In genomic region chr11:5474130-5474529, GRCm38 (mm10) we compare ENCODE assay signal across 10 mouse cellular contexts. TPM values are rescaled to one million over a fixed set of nuclear protein-coding genes. Genes with fewer than 3 reads are reported as not detected.
DNase-seq lines count a peak whose midpoint lies in the region; ATAC-seq and TF ChIP-seq lines count a peak whose summit lies in the region.
"Had no signal": no experiment of that assay in that cellular context is flagged by ENCODE, and none has a peak within 500 bp of the region (broad histone marks: within the 10 kb centered on the region; RNA-seq: fewer than 3 reads in every experiment).

No protein-coding gene starts in this region.

- no peak overlapping the region for H3K4me3 ChIP-seq in embryonic facial prominence, embryonic 10.5 days
- H3K4me3 ChIP-seq in midbrain, postnatal 0 days (ENCODE audit: low read depth, low read length), result no peak overlapping the region
- H3K4me3 ChIP-seq in testis, adult 2 months (ENCODE audit: control insufficient read depth, low read depth, low read length), result no peak overlapping the region
- H3K4me3 ChIP-seq: erythroblast, embryonic 14.5 days; neural tube, embryonic 13.5 days had no signal

- H3K36me3 ChIP-seq in embryonic facial prominence, embryonic 10.5 days (replicated peaks), result no peaks in the 10 kb centered on the region
- no peaks in the 10 kb centered on the region for H3K36me3 ChIP-seq in midbrain, postnatal 0 days (ENCODE audit: insufficient read depth, low read length)
- H3K36me3 ChIP-seq in testis, adult 2 months (ENCODE audit: control insufficient read depth, insufficient read depth, low read length), result no peaks in the 10 kb centered on the region
- H3K36me3 ChIP-seq: neural tube, embryonic 13.5 days had no signal

- no peak overlapping the region for H3K9ac ChIP-seq in midbrain, postnatal 0 days (replicated peaks; ENCODE audit: low read length, poor library complexity, severe bottlenecking)
- H3K9ac ChIP-seq: neural tube, embryonic 13.5 days had no signal

- peak; percentile 73 to 80 for ATAC-seq in hematopoietic stem cell, adult 5-6 weeks (replicated peaks in 1 of 2; ENCODE audit: insufficient read depth in 1 of 2, low FRiP score in 2 of 2, low TSS enrichment in 1 of 2, low read depth in 1 of 2, poor library complexity in 2 of 2, severe bottlenecking in 2 of 2)
- ATAC-seq in midbrain, postnatal 0 days (ENCODE audit: low FRiP score), result no peak

- TF ChIP-seq CTCF in midbrain, postnatal 0 days (IDR thresholded peaks at IDR 0.05), result peak; percentile 90
- TF ChIP-seq CTCF in testis, adult 2 months (IDR thresholded peaks at IDR 0.05; ENCODE audit: control insufficient read depth, insufficient read depth, insufficient replicate concordance, low read depth, low read length), result peak; percentile 13; the same call in 1 of the 2 replicates

- no peak overlapping the region for H3K27ac ChIP-seq in embryonic facial prominence, embryonic 10.5 days (replicated peaks)
- H3K27ac ChIP-seq in midbrain, postnatal 0 days (ENCODE audit: low read depth, low read length), result no peak overlapping the region
- no peak overlapping the region for H3K27ac ChIP-seq in testis, adult 2 months (ENCODE audit: control insufficient read depth, insufficient read depth, low read depth, low read length)
- H3K27ac ChIP-seq: neural tube, embryonic 13.5 days had no signal

- no peaks in the 10 kb centered on the region; the same call in 1 of the 2 replicates for H3K9me3 ChIP-seq in embryonic facial prominence, embryonic 10.5 days
- no peaks in the 10 kb centered on the region for H3K9me3 ChIP-seq in midbrain, postnatal 0 days (ENCODE audit: low read length)
- H3K9me3 ChIP-seq: neural tube, embryonic 13.5 days had no signal

- WGBS in embryonic facial prominence, embryonic 10.5 days, result 23% methylated on average over 5 of the region's 5 CpGs
- WGBS in midbrain, postnatal 0 days, result 11% methylated on average over 5 of the region's 5 CpGs

- no peaks in the 10 kb centered on the region for H3K4me1 ChIP-seq in embryonic facial prominence, embryonic 10.5 days
- no peaks in the 10 kb centered on the region for H3K4me1 ChIP-seq in midbrain, postnatal 0 days (ENCODE audit: insufficient read depth, low read length)
- no peaks in the 10 kb centered on the region for H3K4me1 ChIP-seq in testis, adult 2 months (ENCODE audit: control insufficient read depth, insufficient read depth, low read length)
- H3K4me1 ChIP-seq: neural tube, embryonic 13.5 days had no signal

- DNase-seq in ovary, postnatal 10 days (ENCODE audit: low spot score), result peak; percentile 36
- DNase-seq in ovary, adult 18-20 months (ENCODE audit: low spot score), result no peak
- peak; percentile 44 to 69 for DNase-seq in adrenal gland, postnatal 36 days
- peak; percentile 77 for DNase-seq in embryonic facial prominence, embryonic 10.5 days (ENCODE audit: low spot score)
- peak; percentile 63 to 83 for DNase-seq in left cerebral cortex, postnatal 14 days (ENCODE audit: low spot score in 2 of 2)
- DNase-seq in midbrain, postnatal 0 days (ENCODE audit: low spot score), result peak; percentile 82

- intact Hi-C loops in left cerebral cortex, postnatal 14 days (cut with DNase I), result loop anchor here (1.0 to 5.0 kb wide), 3 partner anchors 184 to 357 kb away; no protein-coding TSS in a partner anchor

- H3K4me2 ChIP-seq in midbrain, postnatal 0 days (ENCODE audit: low read depth, low read length, poor library complexity, severe bottlenecking), result no peak overlapping the region
- H3K4me2 ChIP-seq: neural tube, embryonic 13.5 days had no signal

- TF ChIP-seq POLR2A in testis, adult 2 months (IDR thresholded peaks at IDR 0.05; ENCODE audit: control insufficient read depth, low read depth, low read length), result no peak

- H3K27me3 ChIP-seq in embryonic facial prominence, embryonic 10.5 days (replicated peaks; ENCODE audit: low read depth, poor library complexity, severe bottlenecking), result no peaks in the 10 kb centered on the region
- H3K27me3 ChIP-seq in midbrain, postnatal 0 days (ENCODE audit: insufficient read depth, low read length), result no peaks in the 10 kb centered on the region
- H3K27me3 ChIP-seq in testis, adult 2 months (ENCODE audit: control insufficient read depth, insufficient read depth, low read length), result no peaks in the 10 kb centered on the region
- H3K27me3 ChIP-seq: neural tube, embryonic 13.5 days had no signal

RNA-seq across cellular contexts. Expression of gene Znrf3, which starts 29.5 kb away (rescaled TPM):
- total RNA-seq in adrenal gland, postnatal 36 days (2021), result 10 to 100 TPM; 28.8 to 35.8 TPM
- 13.1 and 13.8 TPM in 2 replicates for polyA plus RNA-seq in embryonic facial prominence, embryonic 10.5 days (2016; fragmentation: Nextera tagmentation; extraction: Ambion mirVana)
- total RNA-seq in hematopoietic stem cell, adult 5-6 weeks (2017), result 6.7 and 6.9 TPM in 2 replicates
- 10 to 100 TPM; 22.1 to 23.9 TPM for total RNA-seq in left cerebral cortex, postnatal 14 days (2021)
- total RNA-seq in midbrain, postnatal 0 days (2014; rRNA removed), result 11.0 and 12.5 TPM in 2 replicates
- polyA plus RNA-seq in midbrain, postnatal 0 days (2015; fragmentation: Nextera tagmentation; extraction: Ambion mirVana), result 6.9 and 7.8 TPM in 2 replicates
- polyA plus RNA-seq in testis, adult 2 months (2012; rRNA removed), result 13.0 and 13.1 TPM in 2 replicates

RNA-seq across cellular contexts. Expression of gene Xbp1, which starts 46.3 kb away (rescaled TPM):
- total RNA-seq in adrenal gland, postnatal 36 days (2021), result 100 to 1,000 TPM; 199 to 215 TPM
- polyA plus RNA-seq in embryonic facial prominence, embryonic 10.5 days (2016; fragmentation: Nextera tagmentation; extraction: Ambion mirVana), result 119 and 129 TPM in 2 replicates
- total RNA-seq in hematopoietic stem cell, adult 5-6 weeks (2017), result 98.8 and 100 TPM in 2 replicates
- 10 to 100 TPM; 79.2 to 97.0 TPM for total RNA-seq in left cerebral cortex, postnatal 14 days (2021)
- 120 and 124 TPM in 2 replicates for total RNA-seq in midbrain, postnatal 0 days (2014; rRNA removed)
- 89.5 and 97.4 TPM in 2 replicates for polyA plus RNA-seq in midbrain, postnatal 0 days (2015; fragmentation: Nextera tagmentation; extraction: Ambion mirVana)
- polyA plus RNA-seq in testis, adult 2 months (2012; rRNA removed), result 9.0 and 9.2 TPM in 2 replicates
